Mouse (Mus musculus): ENCODE measurements at regions not wholly inside any gene's neighbourhood (a gene's known extent, or its start where the extent isn't known, plus 50 kb on each side); places are given as distances from the start of the nearest gene placed in this dataset.

DNA sequence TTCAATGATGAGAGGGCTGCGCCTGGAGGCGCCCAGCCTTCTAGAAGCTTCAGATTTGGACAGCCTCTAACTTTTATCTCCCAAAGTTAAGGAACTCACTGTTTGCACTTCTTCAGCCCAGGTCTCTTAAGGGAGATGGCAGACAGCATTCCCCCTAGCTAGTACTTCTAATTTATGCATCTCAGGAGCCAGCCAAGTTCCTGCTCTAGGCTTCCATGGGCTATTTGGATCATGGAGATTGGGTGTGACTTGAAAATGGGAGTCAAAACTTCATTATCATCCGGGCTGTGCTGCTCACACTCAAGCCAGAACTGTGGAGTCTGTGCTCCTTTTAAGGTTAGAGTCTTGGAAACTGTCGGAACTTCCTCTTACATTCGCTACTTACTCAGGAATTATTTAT lies 158.7 kb downstream of the Gm12728 start:
- TF ChIP-seq CTCF (IDR thresholded peaks at IDR 0.05) (no peak), EP300 (IDR thresholded peaks at IDR 0.05) (no peak)
